Mouse (Mus musculus): ENCODE results near the gene Wfdc13. TPM values are rescaled to one million over a fixed set of nuclear protein-coding genes. Genes with fewer than 3 reads are reported as not detected.
"Not testable (repeated sequence)": the region's sequence is repeated elsewhere in the genome, so short reads cannot be mapped to it uniquely, and the experiment has no call there.

The Wfdc13 gene
- total and polyA plus RNA-seq, 3 experiments, result not detected

DNA sequence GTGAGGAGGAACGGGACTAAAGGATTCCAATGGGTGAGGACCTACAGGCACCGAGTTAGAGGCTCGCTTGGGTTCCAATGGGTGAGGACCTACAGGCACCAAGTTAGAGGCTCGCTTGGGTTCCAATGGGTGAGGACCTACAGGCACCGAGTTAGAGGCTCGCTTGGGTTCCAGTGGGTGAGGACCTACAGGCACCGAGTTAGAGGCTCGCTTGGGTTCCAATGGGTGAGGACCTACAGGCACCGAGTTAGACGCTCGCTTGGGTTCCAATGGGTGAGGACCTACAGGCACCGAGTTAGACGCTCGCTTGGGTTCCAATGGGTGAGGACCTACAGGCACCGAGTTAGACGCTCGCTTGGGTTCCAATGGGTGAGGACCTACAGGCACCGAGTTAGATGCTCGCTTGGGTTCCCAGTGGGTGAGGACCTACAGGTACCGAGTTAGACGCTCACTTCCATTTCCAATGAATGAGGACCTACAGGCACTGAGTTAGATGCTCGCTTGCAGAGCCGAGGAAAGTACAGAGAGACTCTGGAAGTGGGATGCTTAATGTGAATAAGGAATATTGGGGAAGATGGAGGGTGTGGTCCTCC lies 31.4 kb downstream of the Wfdc13 start:
- not testable (repeated sequence) for DNase-seq

DNA sequence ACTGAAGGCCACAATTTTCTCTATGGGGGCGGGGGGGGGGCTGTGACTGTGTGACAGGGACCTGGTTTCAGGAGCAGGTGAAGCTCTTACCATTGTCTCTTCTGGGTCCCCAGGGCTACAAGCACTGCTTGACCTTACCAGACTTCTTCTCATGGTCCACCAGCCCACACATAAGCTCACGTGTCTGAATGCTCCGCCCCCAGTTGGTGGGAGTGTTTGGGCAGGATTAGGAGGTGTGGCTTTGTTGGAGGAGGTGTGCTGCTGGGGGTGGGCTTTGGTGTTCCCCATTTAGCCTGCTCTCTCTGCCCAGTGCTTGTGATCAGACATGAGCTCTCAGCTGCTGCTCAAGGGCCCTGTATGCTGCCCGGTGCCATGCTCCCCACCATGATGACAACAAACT lies 38.4 kb downstream of the Wfdc13 start:
- DNase-seq, result no peak

DNA sequence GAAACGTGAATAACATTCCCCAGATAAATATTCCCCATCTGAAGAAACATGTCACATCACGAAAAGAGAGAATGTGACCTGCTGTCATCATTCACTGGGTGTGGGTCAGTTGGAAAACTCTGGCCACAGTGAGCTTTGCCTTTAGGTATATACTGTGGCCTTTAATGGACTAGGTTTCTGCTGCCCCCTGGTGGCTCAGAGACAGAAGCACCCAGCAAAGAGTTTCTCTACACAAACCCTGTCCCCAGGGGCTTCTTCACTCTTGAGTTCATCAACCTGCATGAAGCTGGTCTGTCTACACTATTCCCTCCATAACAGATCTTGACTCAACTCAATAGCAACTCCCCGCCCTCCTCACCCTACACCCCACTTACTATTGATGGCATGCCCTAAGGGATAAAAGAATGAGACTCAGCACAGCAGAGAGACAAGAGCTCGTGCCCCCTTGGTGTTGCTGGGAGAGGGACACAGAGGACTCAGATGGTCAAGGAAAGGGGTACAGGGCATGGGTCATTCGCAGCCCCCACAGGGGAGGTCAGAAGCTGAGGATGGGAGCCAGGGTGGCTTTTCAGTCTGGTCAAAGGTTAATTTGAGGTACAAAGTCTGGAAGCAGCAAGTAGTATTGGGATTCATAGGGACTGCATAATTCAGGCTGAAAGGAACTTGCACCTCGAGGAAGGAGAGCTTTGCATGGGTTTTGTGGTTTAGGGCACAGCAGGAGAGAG lies 41.1 kb downstream of the Wfdc13 start:
- peak; percentile 62 for DNase-seq

- DNase-seq, result no peak
Measured at GRCm38 (mm10) chr2:164731719-164732118, 46.8 kb downstream of the Wfdc13 start.

GRCm38 (mm10) chr2:164733259-164733658 lies 48.4 kb downstream of the Wfdc13 start:
- no peak for DNase-seq

- DNase-seq, result no peak
Measured at GRCm38 (mm10) chr2:164734839-164735238, 49.9 kb downstream of the Wfdc13 start.

GRCm38 (mm10) chr2:164735446-164735845 lies 50.5 kb downstream of the Wfdc13 start:
- DNase-seq, result no peak

Other genes starting within 250 kb of the Wfdc13 start
Only the 30 nearest of the 32 such genes appear.
- 1 to 10 TPM; 3.9 to 9.6 TPM for gene Gm20458, start 224.1 kb upstream of the Wfdc13 start, total RNA-seq (2021)
- gene Gm20458, start 224.1 kb upstream of the Wfdc13 start, polyA plus RNA-seq (2012; rRNA removed), result 9.6 and 18.9 TPM in 2 replicates
- not detected for gene Trp53tg5, start 211.4 kb upstream of the Wfdc13 start, total RNA-seq (2021)
- gene Trp53tg5, start 211.4 kb upstream of the Wfdc13 start, polyA plus RNA-seq (2012; rRNA removed), result not detected in 2 replicates
- 1 to 10 TPM; 5.5 to 7.0 TPM for gene Dbndd2, start 199.0 kb upstream of the Wfdc13 start, total RNA-seq (2021)
- 20.8 and 30.7 TPM in 2 replicates for gene Dbndd2, start 199.0 kb upstream of the Wfdc13 start, polyA plus RNA-seq (2012; rRNA removed)
- gene Pigt, start 187.6 kb upstream of the Wfdc13 start, total RNA-seq (2021), result 10 to 100 TPM; 72.7 to 98.8 TPM
- gene Pigt, start 187.6 kb upstream of the Wfdc13 start, polyA plus RNA-seq (2012; rRNA removed), result 216 and 218 TPM in 2 replicates
- not detected for gene Wfdc2, start 122.7 kb upstream of the Wfdc13 start, total RNA-seq (2021)
- 0.51 and 0.73 TPM in 2 replicates for gene Wfdc2, start 122.7 kb upstream of the Wfdc13 start, polyA plus RNA-seq (2012; rRNA removed)
- not detected for gene Spint3, start 111.6 kb upstream of the Wfdc13 start, total RNA-seq (2021)
- not detected in 2 replicates for gene Spint3, start 111.6 kb upstream of the Wfdc13 start, polyA plus RNA-seq (2012; rRNA removed)
- under 1 TPM in 1 of 2 experiments, not detected in 1; 0.52 TPM for gene Wfdc6a, start 99.7 kb upstream of the Wfdc13 start, total RNA-seq (2021)
- gene Wfdc6a, start 99.7 kb upstream of the Wfdc13 start, polyA plus RNA-seq (2012; rRNA removed), result 0.62 and 1.0 TPM in 2 replicates
- not detected for gene Eppin, start 91.5 kb upstream of the Wfdc13 start, total RNA-seq (2021)
- 0.29 TPM in 1 of 2 replicates, not detected in the other for gene Eppin, start 91.5 kb upstream of the Wfdc13 start, polyA plus RNA-seq (2012; rRNA removed)
- not detected for gene Wfdc6b, start 71.6 kb upstream of the Wfdc13 start, total RNA-seq (2021)
- not detected in 2 replicates for gene Wfdc6b, start 71.6 kb upstream of the Wfdc13 start, polyA plus RNA-seq (2012; rRNA removed)
- gene Wfdc8, start 71.5 kb upstream of the Wfdc13 start, total RNA-seq (2021), result not detected
- 0.07 and 1.8 TPM in 2 replicates for gene Wfdc8, start 71.5 kb upstream of the Wfdc13 start, polyA plus RNA-seq (2012; rRNA removed)
- gene Wfdc16, start 46.3 kb upstream of the Wfdc13 start, total RNA-seq (2021), result not detected
- not detected in 2 replicates for gene Wfdc16, start 46.3 kb upstream of the Wfdc13 start, polyA plus RNA-seq (2012; rRNA removed)
- gene Wfdc10, start 29.1 kb upstream of the Wfdc13 start, total RNA-seq (2021), result not detected
- not detected in 2 replicates for gene Wfdc10, start 29.1 kb upstream of the Wfdc13 start, polyA plus RNA-seq (2012; rRNA removed)
- not detected for gene Wfdc9, start 28.5 kb upstream of the Wfdc13 start, total RNA-seq (2021)
- not detected in 2 replicates for gene Wfdc9, start 28.5 kb upstream of the Wfdc13 start, polyA plus RNA-seq (2012; rRNA removed)
- gene Wfdc11, start 11.0 kb upstream of the Wfdc13 start, total RNA-seq (2021), result not detected
- gene Wfdc11, start 11.0 kb upstream of the Wfdc13 start, polyA plus RNA-seq (2012; rRNA removed), result not detected in 2 replicates
- gene Spint4, start 13.4 kb downstream of the Wfdc13 start, total RNA-seq (2021), result not detected
- gene Spint4, start 13.4 kb downstream of the Wfdc13 start, polyA plus RNA-seq (2012; rRNA removed), result not detected in 2 replicates
- gene Spint5, start 30.2 kb downstream of the Wfdc13 start, total RNA-seq (2021), result not detected
- gene Spint5, start 30.2 kb downstream of the Wfdc13 start, polyA plus RNA-seq (2012; rRNA removed), result not detected in 2 replicates
- under 1 TPM; 0.24 to 0.32 TPM for gene Wfdc3, start 60.8 kb downstream of the Wfdc13 start, total RNA-seq (2021)
- gene Wfdc3, start 60.8 kb downstream of the Wfdc13 start, polyA plus RNA-seq (2012; rRNA removed), result 0.17 and 0.27 TPM in 2 replicates
- 10 to 100 TPM; 34.9 to 41.8 TPM for gene Dnttip1, start 60.9 kb downstream of the Wfdc13 start, total RNA-seq (2021)
- gene Dnttip1, start 60.9 kb downstream of the Wfdc13 start, polyA plus RNA-seq (2012; rRNA removed), result 29.7 and 44.4 TPM in 2 replicates
- gene Ube2c, start 84.8 kb downstream of the Wfdc13 start, total RNA-seq (2021), result 1 to 10 TPM; 2.5 to 5.2 TPM
- 7.1 and 9.1 TPM in 2 replicates for gene Ube2c, start 84.8 kb downstream of the Wfdc13 start, polyA plus RNA-seq (2012; rRNA removed)
- not detected for gene Tnnc2, start 94.9 kb downstream of the Wfdc13 start, total RNA-seq (2021)
- not detected in 2 replicates for gene Tnnc2, start 94.9 kb downstream of the Wfdc13 start, polyA plus RNA-seq (2012; rRNA removed)
- 10 to 100 TPM; 26.5 to 43.1 TPM for gene Snx21, start 100.7 kb downstream of the Wfdc13 start, total RNA-seq (2021)
- gene Snx21, start 100.7 kb downstream of the Wfdc13 start, polyA plus RNA-seq (2012; rRNA removed), result 109 and 111 TPM in 2 replicates
- 10 to 100 TPM; 28.3 to 30.4 TPM for gene Acot8, start 119.8 kb downstream of the Wfdc13 start, total RNA-seq (2021)
- 59.2 and 64.4 TPM in 2 replicates for gene Acot8, start 119.8 kb downstream of the Wfdc13 start, polyA plus RNA-seq (2012; rRNA removed)
- gene Zswim3, start 120.0 kb downstream of the Wfdc13 start, total RNA-seq (2021), result 1 to 10 TPM; 3.5 to 5.7 TPM
- 2.3 and 2.5 TPM in 2 replicates for gene Zswim3, start 120.0 kb downstream of the Wfdc13 start, polyA plus RNA-seq (2012; rRNA removed)
- gene Zswim1, start 137.6 kb downstream of the Wfdc13 start, total RNA-seq (2021), result 10 to 100 TPM; 11.0 to 11.7 TPM
- 19.7 and 21.8 TPM in 2 replicates for gene Zswim1, start 137.6 kb downstream of the Wfdc13 start, polyA plus RNA-seq (2012; rRNA removed)
- not detected for gene Spata25, start 143.4 kb downstream of the Wfdc13 start, total RNA-seq (2021)
- gene Spata25, start 143.4 kb downstream of the Wfdc13 start, polyA plus RNA-seq (2012; rRNA removed), result not detected in 2 replicates
- gene Ctsa, start 147.8 kb downstream of the Wfdc13 start, total RNA-seq (2021), result 100 to 1,000 TPM; 114 to 124 TPM
- 304 and 353 TPM in 2 replicates for gene Ctsa, start 147.8 kb downstream of the Wfdc13 start, polyA plus RNA-seq (2012; rRNA removed)
- gene Neurl2, start 148.3 kb downstream of the Wfdc13 start, total RNA-seq (2021), result 1 to 10 TPM; 1.4 to 2.7 TPM
- gene Neurl2, start 148.3 kb downstream of the Wfdc13 start, polyA plus RNA-seq (2012; rRNA removed), result 5.6 and 6.7 TPM in 2 replicates
- 10 to 100 TPM; 21.1 to 36.6 TPM for gene Pltp, start 172.6 kb downstream of the Wfdc13 start, total RNA-seq (2021)
- gene Pltp, start 172.6 kb downstream of the Wfdc13 start, polyA plus RNA-seq (2012; rRNA removed), result 63.9 and 72.0 TPM in 2 replicates
- gene Pcif1, start 194.2 kb downstream of the Wfdc13 start, total RNA-seq (2021), result 10 to 100 TPM; 45.1 to 51.6 TPM
- 66.3 and 67.2 TPM in 2 replicates for gene Pcif1, start 194.2 kb downstream of the Wfdc13 start, polyA plus RNA-seq (2012; rRNA removed)
- gene Zfp335, start 226.7 kb downstream of the Wfdc13 start, total RNA-seq (2021), result 10 to 100 TPM; 16.7 to 21.9 TPM
- gene Zfp335, start 226.7 kb downstream of the Wfdc13 start, polyA plus RNA-seq (2012; rRNA removed), result 37.4 TPM in 2 replicates